Mouse (Mus musculus) MEL (cell line): Measurements from ENCODE around the gene Pigt. TPM values are rescaled to one million over a fixed set of nuclear protein-coding genes. Genes with fewer than 3 reads are reported as not detected.

Experiments used
- DNase-seq: peaks from one replicate; pipeline ENCODE4 v3.0.0; 2011; ENCODE audit warnings: low read depth, low spot score
- H3K27ac ChIP-seq: 2 replicates; pipeline ENCODE4 v1.5.1; 2012; ENCODE audit warnings: low read depth, mild to moderate bottlenecking, control low read depth, low read length, moderate library complexity; ENCODE audit not compliant: control insufficient read depth
- H3K27me3 ChIP-seq, 2 experiments: fragments of 150-350 bp in 1 of 2; sonication (generic) in 1 of 2; 2 replicates each; pipeline ENCODE4 v1.6.1; 2012; ENCODE audit warnings: low read length in 2 of 2, mild to moderate bottlenecking in 2 of 2, improper control_type of control experiment in 1 of 2, moderate library complexity in 1 of 2; ENCODE audit not compliant: insufficient read depth in 2 of 2, control insufficient read depth in 1 of 2
- H3K36me3 ChIP-seq, 2 experiments: 2 replicates each; pipeline ENCODE4 v1.6.1; 2012 to 2014; ENCODE audit warnings: low read length in 2 of 2, improper control_type of control experiment in 1 of 2, inconsistent platforms in 1 of 2, mild to moderate bottlenecking in 1 of 2; ENCODE audit not compliant: insufficient read depth in 2 of 2, control insufficient read depth in 1 of 2
- H3K4me1 ChIP-seq, 2 experiments: fragments of 150-350 bp in 1 of 2; sonication (generic) in 1 of 2; 2 replicates each; pipeline ENCODE4 v1.6.1; 2012; ENCODE audit warnings: low read length in 2 of 2, improper control_type of control experiment in 1 of 2, mild to moderate bottlenecking in 1 of 2; ENCODE audit not compliant: insufficient read depth in 2 of 2, control insufficient read depth in 1 of 2
- H3K4me3 ChIP-seq, 2 experiments: fragments of 150-350 bp in 1 of 2; sonication (generic) in 1 of 2; 2 replicates each; pipeline ENCODE4 v1.5.1; 2012; ENCODE audit warnings: low read depth in 2 of 2, low read length in 2 of 2, mild to moderate bottlenecking in 2 of 2, moderate library complexity in 2 of 2, control low read depth in 1 of 2, improper control_type of control experiment in 1 of 2; ENCODE audit not compliant: control insufficient read depth in 1 of 2, insufficient read depth in 1 of 2
- H3K79me2 ChIP-seq: 2 replicates; pipeline ENCODE4 v1.6.1; 2012; ENCODE audit warnings: mild to moderate bottlenecking, low read length, moderate library complexity; ENCODE audit not compliant: control insufficient read depth, poor library complexity, insufficient read depth
- H3K9ac ChIP-seq: 2 replicates; pipeline ENCODE4 v1.6.1; 2012; ENCODE audit warnings: low read depth, mild to moderate bottlenecking, control low read depth, low read length, moderate library complexity; ENCODE audit not compliant: control insufficient read depth, poor library complexity, severe bottlenecking
- H3K9me3 ChIP-seq: fragments of 150-350 bp; sonication (generic); replicated peaks from 2 replicates; pipeline ENCODE4 v1.6.1; 2012; ENCODE audit warnings: mild to moderate bottlenecking, low read length, improper control_type of control experiment, moderate library complexity; ENCODE audit not compliant: insufficient read depth
- CHD1 ChIP-seq: IDR thresholded peaks from 2 replicates; pipeline ENCODE4 v1.6.1; 2012; ENCODE audit warnings: low read depth, mild to moderate bottlenecking, inconsistent platforms, low read length, improper control_type of control experiment
- CHD2 ChIP-seq: IDR thresholded peaks from 2 replicates; pipeline ENCODE4 v1.6.1; 2011; ENCODE audit warnings: low read length, improper control_type of control experiment
- CTCF ChIP-seq, 3 experiments: IDR thresholded peaks in 2 of 3; conservative IDR thresholded peaks in 1 of 3; 2 replicates each; pipeline ENCODE4 v1.5.1; 2011 to 2012; ENCODE audit warnings: low read length in 3 of 3, low read depth in 2 of 3, mild to moderate bottlenecking in 2 of 3, improper control_type of control experiment in 1 of 3, inconsistent platforms in 1 of 3, mixed read lengths in 1 of 3, moderate library complexity in 1 of 3; ENCODE audit not compliant: control insufficient read depth in 1 of 3, insufficient read depth in 1 of 3, poor library complexity in 1 of 3, severe bottlenecking in 1 of 3
- EP300 ChIP-seq, 2 experiments: IDR thresholded peaks; 2 replicates each; pipeline ENCODE4 v1.6.1; 2011; ENCODE audit warnings: improper control_type of control experiment in 2 of 2, low read length in 2 of 2, low read depth in 1 of 2, mild to moderate bottlenecking in 1 of 2
- ETS1 ChIP-seq: IDR thresholded peaks from 2 replicates; pipeline ENCODE4 v1.6.1; 2012; ENCODE audit warnings: low read depth, mild to moderate bottlenecking, inconsistent platforms, low read length, improper control_type of control experiment, moderate library complexity
- GATA1 ChIP-seq: IDR thresholded peaks from 2 replicates; pipeline ENCODE4 v1.6.1; 2011; ENCODE audit warnings: low read depth, low read length, improper control_type of control experiment
- HCFC1 ChIP-seq: IDR thresholded peaks from 2 replicates; pipeline ENCODE4 v1.6.1; 2012; ENCODE audit warnings: low read depth, mild to moderate bottlenecking, inconsistent platforms, low read length, improper control_type of control experiment, moderate library complexity
- MAFK ChIP-seq: IDR thresholded peaks from 2 replicates; pipeline ENCODE4 v1.6.1; 2011; ENCODE audit warnings: low read depth, mild to moderate bottlenecking, low read length, improper control_type of control experiment, borderline replicate concordance
- MEF2A ChIP-seq: IDR thresholded peaks from 2 replicates; pipeline ENCODE4 v1.6.1; 2014; ENCODE audit warnings: low read depth, mild to moderate bottlenecking, inconsistent platforms, low read length, improper control_type of control experiment; ENCODE audit not compliant: poor library complexity, insufficient replicate concordance, severe bottlenecking; ENCODE audit errors: extremely low read depth
- MYB ChIP-seq: IDR thresholded peaks from 2 replicates; pipeline ENCODE4 v1.6.1; 2011; ENCODE audit warnings: mild to moderate bottlenecking, low read depth, low read length, improper control_type of control experiment
- NRF1 ChIP-seq: IDR thresholded peaks from 2 replicates; pipeline ENCODE4 v1.6.1; 2014; ENCODE audit warnings: low read depth, mild to moderate bottlenecking, inconsistent platforms, low read length, improper control_type of control experiment, moderate library complexity; ENCODE audit not compliant: poor library complexity, insufficient read depth, severe bottlenecking
- RCOR1 ChIP-seq: IDR thresholded peaks from 2 replicates; pipeline ENCODE4 v1.6.1; 2012; ENCODE audit warnings: low read depth, mild to moderate bottlenecking, inconsistent platforms, low read length, improper control_type of control experiment
- SMC3 ChIP-seq: IDR thresholded peaks from 2 replicates; pipeline ENCODE4 v1.6.1; 2011; ENCODE audit warnings: low read depth, low read length, improper control_type of control experiment
- TAL1 ChIP-seq: IDR thresholded peaks from 2 replicates; pipeline ENCODE4 v1.6.1; 2012; ENCODE audit warnings: mild to moderate bottlenecking, inconsistent platforms, low read length, moderate library complexity, mixed read lengths
- TCF12 ChIP-seq: IDR thresholded peaks from 2 replicates; pipeline ENCODE4 v1.6.1; 2014; ENCODE audit warnings: low read depth, mild to moderate bottlenecking, inconsistent platforms, low read length, improper control_type of control experiment, moderate library complexity
- ZMIZ1 ChIP-seq: IDR thresholded peaks from 2 replicates; pipeline ENCODE4 v1.6.1; 2012; ENCODE audit warnings: low read depth, mild to moderate bottlenecking, inconsistent platforms, low read length, improper control_type of control experiment, moderate library complexity
- ZNF384 ChIP-seq: IDR thresholded peaks from 2 replicates; pipeline ENCODE4 v1.6.1; 2012; ENCODE audit warnings: low read depth, mild to moderate bottlenecking, inconsistent platforms, low read length, improper control_type of control experiment
- polyA plus RNA-seq, 2 experiments: library from polyadenylated mRNA; stranded (reverse) in 1 of 2; unstranded in 1 of 2; fragments of >175 nt in 1 of 2; fragments of >200 nt in 1 of 2; gene quantifications; 2 replicates each; pipeline versions ENCODE4 v1.2.1 to v1.2.4; 2012; ENCODE audit warnings: low replicate concordance in 2 of 2, low read depth in 1 of 2; ENCODE audit not compliant: insufficient read length in 2 of 2, insufficient read depth in 1 of 2, missing spikeins in 1 of 2
- total RNA-seq: library from RNA; depleted of rRNA; stranded (reverse); fragments of 300-350 nt; gene quantifications from 2 replicates; pipeline ENCODE4 v1.2.3, GENCODE M21; 2012

The Pigt gene
- total and polyA plus RNA-seq, 3 experiments: 39.8 to 115 TPM; not detected in 1

- no peak for DNase-seq
- Histone ChIP-seq H3K79me2 (no peaks in the 10 kb centered on the region), H3K4me1 (no peaks in the 10 kb centered on the region), H3K36me3 (peaks cover 0 to 16% of the 10 kb centered on the region in 2 experiments; a peak in 2 of 4 replicates), H3K27ac (no peak overlapping the region), H3K9me3 (no peaks in the 10 kb centered on the region), H3K9ac (no peak overlapping the region), H3K4me3 (no peak overlapping the region), H3K27me3 (no peaks in the 10 kb centered on the region)
- TF ChIP-seq CTCF (IDR thresholded peaks at IDR 0.05 in 2 of 3, conservative IDR thresholded peaks at IDR 0.05 in 1 of 3; ENCODE audit: control insufficient read depth in 1 of 3, insufficient read depth in 1 of 3, low read depth in 2 of 3, low read length in 3 of 3, poor library complexity in 1 of 3, severe bottlenecking in 1 of 3): peak in 2 of 3 experiments; percentile 20 to 31; a peak in 3 of 6 replicates
- TF ChIP-seq MAFK: no peak
Observed at GRCm38 (mm10) chr2:164504919-164505318, 7.6 kb downstream of the Pigt start.

- TF ChIP-seq NRF1 (no peak), TCF12 (no peak), CHD1 (no peak), HCFC1 (no peak), SMC3 (no peak), MYB (no peak), ZMIZ1 (no peak), ETS1 (no peak), GATA1 (no peak), RCOR1 (no peak), MEF2A (no peak)
- Histone ChIP-seq H3K9ac (no peak overlapping the region), H3K4me3 (no peak overlapping the region), H3K79me2 (no peaks in the 10 kb centered on the region), H3K36me3 (peaks cover 0 to 16% of the 10 kb centered on the region in 2 experiments; a peak in 2 of 4 replicates), H3K4me1 (no peaks in the 10 kb centered on the region), H3K9me3 (no peaks in the 10 kb centered on the region), H3K27me3 (no peaks in the 10 kb centered on the region), H3K27ac (no peak overlapping the region)
- DNase-seq: no peak
Observed at GRCm38 (mm10) chr2:164505619-164506347, 8.5 kb downstream of the Pigt start.

- TF ChIP-seq CHD2 (no peak), TAL1 (no peak), ZNF384 (no peak), MAFK (no peak), MEF2A (no peak), EP300 (IDR thresholded peaks at IDR 0.05; ENCODE audit: low read depth in 1 of 2, low read length in 2 of 2) (no peak), CHD1 (no peak)
- TF ChIP-seq, all 39 proteins: peak for 0
- no peaks in the 10 kb centered on the region for H3K9me3 ChIP-seq
- H3K27ac ChIP-seq: no peak overlapping the region
- no peaks in the 10 kb centered on the region for H3K79me2 ChIP-seq
- no peaks in the 10 kb centered on the region for H3K27me3 ChIP-seq
- no peak for DNase-seq
- H3K4me1 ChIP-seq: no peaks in the 10 kb centered on the region
- H3K9ac ChIP-seq: no peak overlapping the region
- H3K36me3 ChIP-seq: peaks cover 2 to 15% of the 10 kb centered on the region in 2 experiments; a peak in 3 of 4 replicates
- no peak overlapping the region for H3K4me3 ChIP-seq
Observed at GRCm38 (mm10) chr2:164507811-164508210, 10.5 kb downstream of the Pigt start.
